10 mouse cellular contexts compared by ENCODE assay signal in genomic region chr11:29874781-29875180, GRCm38 (mm10). TPM values are rescaled to one million over a fixed set of nuclear protein-coding genes. Genes with fewer than 3 reads are reported as not detected.
A peak's percentile ranks its signal among the peaks of the same experiment; 100 is the strongest.
DNase-seq lines count a peak whose midpoint lies in the region; TF ChIP-seq lines count a peak whose summit lies in the region.
"Not testable (repeated sequence)": the region's sequence is repeated elsewhere in the genome, so short reads cannot be mapped to it uniquely, and the experiment has no call there.
"Had no signal": no experiment of that assay in that cellular context is flagged by ENCODE, and none has a peak within 500 bp of the region (broad histone marks: within the 10 kb centered on the region; RNA-seq: fewer than 3 reads in every experiment).

No protein-coding gene starts in this region.

- TF ChIP-seq CTCF in bone marrow macrophage, adult 2 months (IDR thresholded peaks at IDR 0.05; ENCODE audit: low read depth, low read length); liver, adult 2 months (IDR thresholded peaks at IDR 0.05; ENCODE audit: low read depth, low read length): not testable (repeated sequence)

- H3K79me2 ChIP-seq in liver, adult 2 months (ENCODE audit: control insufficient read depth, insufficient read depth, low read length): not testable (repeated sequence)

- H3K36me3 ChIP-seq in liver, adult 2 months (ENCODE audit: control insufficient read depth, insufficient read depth, low read length): not testable (repeated sequence)

- not testable (repeated sequence) for H3K4me3 ChIP-seq in bone marrow macrophage, adult 2 months (ENCODE audit: insufficient read depth, low read length); liver, adult 2 months (ENCODE audit: insufficient read depth, low read depth, low read length)

- peak; percentile 4 to 35 for DNase-seq in heart, adult 9 months (ENCODE audit: low spot score in 2 of 2)
- peak; percentile 15 for DNase-seq in layer of hippocampus, adult 11-12 months (ENCODE audit: low spot score)
- peak; percentile 10 for DNase-seq in liver, adult 2 months (ENCODE audit: extremely low read depth, low read depth, low spot score)
- peak; percentile 3 for DNase-seq in skeletal muscle tissue, adult 2 months (ENCODE audit: low read depth, low spot score)

- 86% methylated on average over 1 of the region's 1 CpGs for WGBS in liver, adult 2 months

- peaks cover 36% of the 10 kb centered on the region for H3K4me1 ChIP-seq in bone marrow macrophage, adult 2 months (ENCODE audit: control insufficient read depth, insufficient read depth, low read length)
- not testable (repeated sequence) for H3K4me1 ChIP-seq in liver, adult 2 months (ENCODE audit: control insufficient read depth, insufficient read depth, low read length)

- not testable (repeated sequence) for H3K27me3 ChIP-seq in liver, adult 2 months (ENCODE audit: control insufficient read depth, insufficient read depth, low read length)

- peak overlapping the region; percentile 95 for H3K27ac ChIP-seq in bone marrow macrophage, adult 2 months (ENCODE audit: insufficient read depth, low read depth, low read length)
- not testable (repeated sequence) for H3K27ac ChIP-seq in liver, adult 2 months (replicated peaks; ENCODE audit: insufficient read depth, low read depth, low read length)

- not testable (repeated sequence) for TF ChIP-seq POLR2A in bone marrow macrophage, adult 2 months (IDR thresholded peaks at IDR 0.05; ENCODE audit: borderline replicate concordance, low read depth, low read length); liver, adult 2 months (IDR thresholded peaks at IDR 0.05; ENCODE audit: extremely low read depth, insufficient read depth, low read length)

- H3K9ac ChIP-seq in liver, adult 2 months (ENCODE audit: low read depth, low read length): not testable (repeated sequence)

RNA-seq across cellular contexts. Expression of gene 4931440F15Rik, which starts 49.3 kb away (rescaled TPM):
- 0.70 TPM in 1 of 2 replicates, not detected in the other for polyA plus RNA-seq in bone marrow macrophage, adult 2 months (2012; ENCODE audit: insufficient read depth, insufficient read length, missing spikeins)
- total RNA-seq in liver, adult 2 months (2014; rRNA removed): under 0.01 and 0.09 TPM in 2 replicates
- polyA plus RNA-seq in liver, adult 2 months (2012; rRNA removed): not detected in 2 replicates
- total RNA-seq: CH12.LX had no signal
- polyA plus RNA-seq: activated CD4-positive, CD25-positive, alpha-beta regulatory T cell, adult 4 months; erythroblast, embryonic 14.5 days; forebrain, embryonic 10.5 days; G1E had no signal
